Mouse (Mus musculus): ENCODE data around the gene Foxo3.

Foxo3 gene

GRCm38 (mm10) chr10:42174283-42174682 lies 102.3 kb downstream of the Foxo3 start:
- no peak for DNase-seq

GRCm38 (mm10) chr10:42173839-42174238 lies 102.7 kb downstream of the Foxo3 start:
- no peak for DNase-seq

GRCm38 (mm10) chr10:42170889-42171347 lies 105.6 kb downstream of the Foxo3 start:
- DNase-seq, result no peak

GRCm38 (mm10) chr10:42170201-42170600 lies 106.4 kb downstream of the Foxo3 start:
- DNase-seq, result no peak

GRCm38 (mm10) chr10:42154727-42155126 lies 121.8 kb downstream of the Foxo3 start:
- no peak for DNase-seq

- DNase-seq, result peak; percentile 61
Observed at GRCm38 (mm10) chr10:42152426-42153205, 123.9 kb downstream of the Foxo3 start.

DNA sequence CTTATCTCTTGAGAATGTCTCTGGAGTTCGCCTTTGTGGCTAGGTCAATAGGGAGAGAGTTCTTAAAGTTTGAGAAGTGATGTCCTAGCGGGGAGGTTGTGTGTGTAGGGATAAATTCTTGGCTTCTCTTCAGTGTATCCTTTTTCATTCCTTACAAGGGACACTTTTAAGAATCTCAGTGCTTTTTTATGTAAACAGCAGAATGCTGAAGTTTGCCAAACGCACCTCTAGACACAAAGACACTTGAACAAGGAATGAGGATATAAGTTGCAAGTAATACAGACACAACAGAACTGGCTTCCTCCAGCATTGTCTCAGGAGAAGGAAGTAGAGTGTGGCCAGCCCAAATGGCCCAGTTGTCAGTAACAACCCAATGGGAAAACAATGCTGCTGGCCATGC lies 126.8 kb downstream of the Foxo3 start:
- no peak for DNase-seq

DNA sequence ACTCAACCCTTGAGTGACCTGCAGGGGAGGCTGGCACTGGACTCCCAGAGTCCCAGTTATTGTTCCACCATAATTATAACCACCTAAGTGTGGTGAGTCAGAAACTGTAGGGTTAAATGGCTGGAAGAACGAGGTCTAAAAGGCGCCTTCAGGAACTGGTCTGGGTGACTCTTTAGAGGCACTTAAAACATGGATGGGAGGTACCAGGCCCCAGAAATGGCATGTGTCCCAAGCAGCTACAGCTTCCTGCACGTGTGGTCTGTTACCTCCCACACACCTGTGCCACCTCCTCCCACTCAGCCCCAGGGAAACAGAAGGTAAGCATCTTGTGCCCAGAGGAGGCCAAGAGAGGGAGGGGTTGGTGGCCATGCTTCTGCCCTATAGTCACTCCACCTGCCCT lies 128.2 kb downstream of the Foxo3 start:
- DNase-seq, result no peak

- DNase-seq, result no peak
Observed at GRCm38 (mm10) chr10:42145221-42145620, 131.3 kb downstream of the Foxo3 start.

GRCm38 (mm10) chr10:42144788-42145187 lies 131.8 kb downstream of the Foxo3 start:
- no peak for DNase-seq

DNA sequence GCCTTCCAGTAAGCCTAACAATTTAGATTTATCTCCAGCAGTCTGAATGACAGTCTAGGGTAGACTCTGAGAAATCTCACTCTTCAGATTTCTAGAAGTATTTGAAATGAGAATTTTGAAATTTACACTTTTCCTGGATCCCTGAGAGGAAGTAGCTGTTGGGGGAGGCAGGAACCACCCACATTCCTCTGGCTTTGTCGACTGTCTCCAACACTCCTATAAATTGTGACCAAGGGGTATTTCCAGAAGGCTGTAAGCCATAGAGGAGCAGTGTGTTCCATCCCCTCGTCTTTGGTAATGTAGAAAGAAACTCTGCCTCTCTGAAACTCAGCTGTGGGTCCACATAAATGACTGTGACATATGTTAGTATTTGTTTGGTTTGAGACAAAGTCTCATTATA lies 132.4 kb downstream of the Foxo3 start:
- no peak for DNase-seq

GRCm38 (mm10) chr10:42142791-42143190 lies 133.8 kb downstream of the Foxo3 start:
- DNase-seq, result no peak

DNA sequence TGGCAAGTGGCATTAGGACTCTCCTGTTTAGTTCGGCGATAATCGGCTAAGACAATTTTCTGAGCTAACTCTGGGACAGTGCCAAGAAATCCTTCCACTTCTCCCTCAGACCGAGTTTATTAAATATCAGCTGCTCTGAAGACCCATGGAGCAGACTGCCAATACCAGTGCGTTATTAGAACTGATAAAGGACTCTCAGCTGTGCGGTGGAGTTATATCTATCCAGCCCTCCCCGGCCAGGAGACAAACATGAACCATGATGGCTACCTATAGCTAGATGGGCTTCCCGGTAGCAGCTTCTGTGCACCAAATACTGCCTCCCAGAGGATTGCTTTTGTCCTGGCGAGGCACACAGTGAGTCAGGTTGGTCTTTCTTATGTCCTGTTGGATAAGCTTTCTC lies 134.5 kb downstream of the Foxo3 start:
- DNase-seq, result no peak

DNA sequence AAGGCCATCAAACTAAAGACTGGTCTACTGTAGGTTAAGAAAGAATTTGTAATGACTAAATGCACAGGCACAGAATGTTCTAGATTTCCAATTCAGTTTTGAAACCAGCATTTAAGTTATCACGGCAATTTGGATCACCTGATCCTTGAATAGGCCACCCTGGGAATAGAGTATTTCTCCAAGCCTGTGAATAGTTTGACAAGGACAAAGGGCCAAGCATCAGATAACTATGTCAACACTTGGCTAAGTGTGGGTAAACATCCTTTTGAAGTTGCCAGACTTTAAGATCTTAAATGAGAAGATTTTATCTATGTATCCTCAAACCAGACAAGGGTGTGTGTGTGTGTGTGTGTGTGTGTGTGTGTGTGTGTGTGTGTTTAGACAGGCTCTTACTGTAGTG lies 136.8 kb downstream of the Foxo3 start:
- DNase-seq, result no peak

GRCm38 (mm10) chr10:42134759-42135702 lies 141.5 kb downstream of the Foxo3 start:
- no peak for DNase-seq

Data from layer of hippocampus, adult 9-11 months (tissue).